Mouse (Mus musculus): ENCODE data around the gene Ugt1a5. TPM values are rescaled to one million over a fixed set of nuclear protein-coding genes. Genes with fewer than 3 reads are reported as not detected.

Ugt1a5 gene
- total and polyA plus RNA-seq, 2 experiments from 2014 or later, result not detected

DNA sequence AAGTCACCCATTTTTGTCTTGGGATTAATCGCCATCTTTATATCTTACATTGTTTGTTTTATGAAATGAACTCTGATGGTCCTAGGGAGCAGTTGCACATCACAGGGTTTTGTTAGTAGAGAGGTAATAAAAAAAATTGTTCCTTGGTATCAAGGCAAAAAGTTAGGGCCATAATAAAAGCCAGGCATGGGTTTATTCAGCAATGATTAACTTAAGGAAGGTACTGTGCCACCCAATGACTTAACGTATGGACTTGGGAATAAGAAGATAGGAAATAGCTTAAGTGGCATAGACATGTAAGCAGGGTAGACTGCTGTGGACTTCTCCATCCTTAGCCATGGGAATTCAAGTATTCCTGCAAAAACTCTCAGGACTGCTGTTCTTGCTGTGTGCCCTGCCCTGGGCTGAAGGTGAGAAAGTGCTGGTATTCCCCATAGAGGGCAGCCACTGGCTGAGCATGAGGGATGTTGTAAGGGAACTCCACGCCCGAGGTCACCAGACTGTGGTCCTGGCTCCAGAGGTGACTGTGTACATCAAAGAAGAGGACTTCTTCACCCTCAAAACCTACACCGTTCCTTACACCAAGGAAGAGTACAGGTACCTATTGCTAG lies 20.6 kb downstream of the Ugt1a5 start:
- 91% methylated on average over 5 of the region's 5 CpGs for WGBS
- no peak overlapping the region for H3K4me3 ChIP-seq (ENCODE audit: low read depth, low read length)
- ATAC-seq (ENCODE audit: low FRiP score), result no peak

DNA sequence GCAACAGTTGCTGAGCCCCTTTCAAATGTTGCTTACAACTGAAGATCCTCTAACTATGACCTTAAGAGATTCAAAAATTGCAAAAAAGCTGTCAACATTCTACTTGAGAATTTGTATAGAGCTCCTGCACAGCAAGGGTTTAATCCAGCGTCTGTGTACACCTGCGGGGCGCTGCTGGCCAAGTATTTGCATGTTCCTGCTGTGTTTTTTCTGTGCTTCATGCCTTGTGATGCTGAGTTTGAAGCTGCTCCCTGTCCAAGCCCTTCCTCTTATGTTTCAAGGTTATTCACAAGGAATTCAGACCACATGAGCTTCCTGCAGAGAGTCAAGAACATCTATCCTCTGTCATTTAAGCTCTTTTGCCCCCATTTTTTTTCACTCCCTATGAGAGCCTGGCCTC lies 26.3 kb downstream of the Ugt1a5 start:
- no peak for TF ChIP-seq CTCF (IDR thresholded peaks at IDR 0.05)
- DNase-seq (ENCODE audit: low spot score) (no peak), ATAC-seq (ENCODE audit: low FRiP score) (no peak)
- Histone ChIP-seq H3K9me3 (ENCODE audit: low read length) (no peaks in the 10 kb centered on the region), H3K4me2 (ENCODE audit: low read depth, low read length, poor library complexity, severe bottlenecking) (no peak overlapping the region), H3K27ac (ENCODE audit: low read depth, low read length) (no peak overlapping the region), H3K9ac (replicated peaks; ENCODE audit: low read length, poor library complexity, severe bottlenecking) (no peak overlapping the region), H3K4me1 (ENCODE audit: insufficient read depth, low read length) (no peaks in the 10 kb centered on the region), H3K27me3 (ENCODE audit: insufficient read depth, low read length) (no peaks in the 10 kb centered on the region), H3K4me3 (ENCODE audit: low read depth, low read length) (no peak overlapping the region), H3K36me3 (ENCODE audit: insufficient read depth, low read length) (no peaks in the 10 kb centered on the region)
- WGBS, result 58% methylated on average over 3 of the region's 3 CpGs

More for the DNA sequence above, 20.6 kb downstream of the Ugt1a5 start:
- no peak for DNase-seq (ENCODE audit: low spot score)
- Histone ChIP-seq H3K4me2 (ENCODE audit: low read depth, low read length, poor library complexity, severe bottlenecking) (no peak overlapping the region), H3K27ac (ENCODE audit: low read depth, low read length) (no peak overlapping the region), H3K36me3 (ENCODE audit: insufficient read depth, low read length) (no peaks in the 10 kb centered on the region), H3K9me3 (ENCODE audit: low read length) (no peaks in the 10 kb centered on the region), H3K9ac (replicated peaks; ENCODE audit: low read length, poor library complexity, severe bottlenecking) (no peak overlapping the region), H3K27me3 (ENCODE audit: insufficient read depth, low read length) (no peaks in the 10 kb centered on the region), H3K4me1 (ENCODE audit: insufficient read depth, low read length) (no peaks in the 10 kb centered on the region)
- no peak for TF ChIP-seq CTCF (IDR thresholded peaks at IDR 0.05)

DNA sequence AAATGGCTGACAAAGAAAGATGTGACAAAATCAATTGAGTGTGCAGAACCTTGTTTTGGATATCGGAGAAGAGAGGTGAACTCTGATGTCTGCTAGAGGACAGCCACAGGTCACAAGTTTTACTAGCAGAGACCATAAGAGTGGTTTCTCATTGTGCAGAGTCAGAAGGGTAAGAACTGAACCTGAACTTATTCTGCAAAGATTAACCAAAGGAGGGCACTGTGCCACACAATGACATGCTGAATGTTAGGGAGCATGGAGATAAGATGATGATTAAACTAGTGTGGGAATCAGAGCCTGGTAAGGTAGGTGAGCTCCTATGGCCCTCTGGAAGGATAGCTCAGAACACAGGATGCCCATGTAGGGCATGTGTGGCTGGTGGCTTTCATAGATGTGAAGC lies 29.9 kb downstream of the Ugt1a5 start:
- Histone ChIP-seq H3K27me3 (ENCODE audit: insufficient read depth, low read length) (no peaks in the 10 kb centered on the region), H3K27ac (ENCODE audit: low read depth, low read length) (no peak overlapping the region), H3K36me3 (ENCODE audit: insufficient read depth, low read length) (no peaks in the 10 kb centered on the region), H3K4me3 (ENCODE audit: low read depth, low read length) (no peak overlapping the region), H3K4me2 (ENCODE audit: low read depth, low read length, poor library complexity, severe bottlenecking) (no peak overlapping the region), H3K9ac (replicated peaks; ENCODE audit: low read length, poor library complexity, severe bottlenecking) (no peak overlapping the region), H3K4me1 (ENCODE audit: insufficient read depth, low read length) (no peaks in the 10 kb centered on the region), H3K9me3 (ENCODE audit: low read length) (no peaks in the 10 kb centered on the region)
- 91% methylated on average over 1 of the region's 1 CpGs for WGBS
- no peak for DNase-seq (ENCODE audit: low spot score)
- no peak for ATAC-seq (ENCODE audit: low FRiP score)
- no peak for TF ChIP-seq CTCF (IDR thresholded peaks at IDR 0.05)

DNA sequence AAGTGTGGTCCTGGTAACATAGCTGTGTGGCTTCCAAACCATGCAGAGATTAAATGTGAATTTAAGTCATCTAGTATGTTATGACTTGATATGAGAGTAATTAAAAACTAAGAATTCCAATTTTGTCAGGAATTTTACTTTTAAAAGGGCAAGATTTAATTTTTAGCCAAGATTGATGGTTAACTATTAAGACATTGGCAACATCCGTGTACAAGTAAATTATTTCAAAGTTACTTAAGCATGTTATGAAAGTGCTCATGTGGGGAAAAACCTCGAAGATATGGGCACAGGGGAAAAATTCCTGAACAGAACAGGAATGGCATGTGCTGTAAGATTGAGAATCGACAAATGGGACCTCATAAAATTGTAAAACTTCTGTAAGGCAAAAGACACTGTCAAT lies 31.6 kb downstream of the Ugt1a5 start:
- no peak overlapping the region for H3K9ac ChIP-seq (replicated peaks; ENCODE audit: low read length, poor library complexity, severe bottlenecking)
- no peaks in the 10 kb centered on the region for H3K27me3 ChIP-seq (ENCODE audit: insufficient read depth, low read length)
- no peak for ATAC-seq (ENCODE audit: low FRiP score)
- H3K4me1 ChIP-seq (ENCODE audit: insufficient read depth, low read length), result no peaks in the 10 kb centered on the region
- no peak overlapping the region for H3K4me3 ChIP-seq (ENCODE audit: low read depth, low read length)
- DNase-seq (ENCODE audit: low spot score), result no peak
- no peaks in the 10 kb centered on the region for H3K36me3 ChIP-seq (ENCODE audit: insufficient read depth, low read length)
- 71% methylated on average over 3 of the region's 3 CpGs for WGBS
- no peaks in the 10 kb centered on the region for H3K9me3 ChIP-seq (ENCODE audit: low read length)
- no peak for TF ChIP-seq CTCF (IDR thresholded peaks at IDR 0.05)
- no peak overlapping the region for H3K4me2 ChIP-seq (ENCODE audit: low read depth, low read length, poor library complexity, severe bottlenecking)
- no peak overlapping the region for H3K27ac ChIP-seq (ENCODE audit: low read depth, low read length)

DNA sequence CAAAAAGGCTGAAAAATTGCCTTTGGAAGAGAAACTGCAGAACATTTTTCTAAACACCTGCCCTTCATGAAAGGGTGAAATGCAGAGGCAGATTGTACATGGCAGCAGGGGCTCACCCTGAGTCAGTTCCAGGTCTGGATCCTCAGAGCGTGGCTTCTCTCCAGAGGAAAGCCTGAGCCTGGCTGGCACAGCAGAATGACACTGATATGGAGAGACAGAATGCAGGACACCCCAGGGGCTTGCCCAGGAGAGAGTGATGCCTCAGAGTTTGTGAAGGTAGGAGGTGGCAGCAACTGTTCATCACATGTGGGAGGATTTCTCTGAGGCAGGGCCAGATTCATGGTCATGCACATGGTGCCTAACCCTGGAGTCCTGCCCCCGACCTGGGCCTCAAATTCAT lies 34.2 kb downstream of the Ugt1a5 start:
- WGBS, result 68% methylated on average over 2 of the region's 2 CpGs
- Histone ChIP-seq H3K27ac (ENCODE audit: low read depth, low read length) (no peak overlapping the region), H3K27me3 (ENCODE audit: insufficient read depth, low read length) (no peaks in the 10 kb centered on the region), H3K4me3 (ENCODE audit: low read depth, low read length) (no peak overlapping the region), H3K9me3 (ENCODE audit: low read length) (no peaks in the 10 kb centered on the region), H3K9ac (replicated peaks; ENCODE audit: low read length, poor library complexity, severe bottlenecking) (no peak overlapping the region), H3K36me3 (ENCODE audit: insufficient read depth, low read length) (no peaks in the 10 kb centered on the region), H3K4me2 (ENCODE audit: low read depth, low read length, poor library complexity, severe bottlenecking) (no peak overlapping the region), H3K4me1 (ENCODE audit: insufficient read depth, low read length) (no peaks in the 10 kb centered on the region)
- ATAC-seq (ENCODE audit: low FRiP score) (no peak), DNase-seq (ENCODE audit: low spot score) (no peak)
- no peak for TF ChIP-seq CTCF (IDR thresholded peaks at IDR 0.05)

DNA sequence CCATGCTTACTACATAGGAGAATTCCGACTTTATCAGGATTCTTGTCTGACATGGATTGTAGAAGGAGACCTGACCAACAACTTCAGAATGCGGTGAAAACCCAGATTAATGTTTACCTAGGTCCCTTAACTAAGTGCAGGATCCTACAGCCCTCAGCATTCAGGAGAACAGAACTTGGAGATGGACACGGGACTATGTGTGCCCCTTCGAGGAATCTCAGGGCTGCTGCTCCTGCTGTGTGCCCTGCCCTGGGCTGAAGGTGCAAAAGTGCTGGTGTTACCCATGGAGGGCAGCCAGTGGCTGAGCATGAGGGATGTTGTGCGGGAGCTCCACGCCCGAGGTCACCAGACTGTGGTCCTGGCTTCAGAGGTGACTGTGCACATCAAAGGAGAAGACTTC lies 34.6 kb downstream of the Ugt1a5 start, which contains the start of gene Ugt1a2:
TSS of gene Ugt1a2 (plus strand) at position 146 of the 400 bp plus-strand sequence.
- DNase-seq (ENCODE audit: low spot score) (no peak), ATAC-seq (ENCODE audit: low FRiP score) (no peak)
- Histone ChIP-seq H3K27me3 (ENCODE audit: insufficient read depth, low read length) (no peaks in the 10 kb centered on the region), H3K27ac (ENCODE audit: low read depth, low read length) (no peak within 1 kb of the TSS), H3K4me1 (ENCODE audit: insufficient read depth, low read length) (no peaks in the 10 kb centered on the region), H3K9me3 (ENCODE audit: low read length) (no peaks in the 10 kb centered on the region), H3K9ac (replicated peaks; ENCODE audit: low read length, poor library complexity, severe bottlenecking) (no peak within 1 kb of the TSS), H3K4me3 (ENCODE audit: low read depth, low read length) (no peak within 1 kb of the TSS), H3K36me3 (ENCODE audit: insufficient read depth, low read length) (no peaks in the 10 kb centered on the region), H3K4me2 (ENCODE audit: low read depth, low read length, poor library complexity, severe bottlenecking) (no peak within 1 kb of the TSS)
- TF ChIP-seq CTCF (IDR thresholded peaks at IDR 0.05), result no peak
- 91% methylated on average over 7 of the region's 7 CpGs for WGBS

Data from midbrain, postnatal 0 days (tissue).